Mouse (Mus musculus): ENCODE measurements around the gene Dnhd1. TPM values are rescaled to one million over a fixed set of nuclear protein-coding genes. Genes with fewer than 3 reads are reported as not detected.

Dnhd1 gene
- polyA plus RNA-seq, 1 experiment from 2014 or later, result 2.0 TPM

DNA sequence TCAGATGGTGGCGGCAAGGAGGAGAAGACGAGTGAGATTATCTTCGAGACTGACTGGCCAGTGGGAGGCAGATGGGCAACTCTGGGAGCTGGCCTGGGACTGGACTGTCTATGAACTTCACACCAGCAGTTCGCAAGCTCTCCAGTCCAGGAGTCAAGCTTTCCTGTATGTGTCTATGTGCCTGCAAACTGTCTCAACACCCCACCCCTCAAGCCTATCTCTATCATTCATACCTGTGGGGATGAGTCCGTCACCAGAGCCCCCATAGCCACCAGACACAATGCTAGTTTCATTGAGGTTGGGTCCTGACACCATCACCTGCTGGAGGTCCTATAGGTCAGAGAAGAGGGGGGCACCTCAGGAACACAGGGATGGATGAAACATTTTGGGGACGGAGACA is 11.9 kb upstream of the Dnhd1 start:
- no peak overlapping the region for H3K9ac ChIP-seq
- DNase-seq (ENCODE audit: low spot score) (no peak), ATAC-seq (ENCODE audit: low FRiP score) (no peak)
- no peak overlapping the region for H3K4me3 ChIP-seq (replicated peaks; ENCODE audit: low read length)
- 94% methylated on average over 6 of the region's 6 CpGs for WGBS
- H3K27me3 ChIP-seq (ENCODE audit: control insufficient read depth, insufficient read depth, low read length), result no peaks in the 10 kb centered on the region
- H3K36me3 ChIP-seq (replicated peaks; ENCODE audit: control insufficient read depth, insufficient read depth), result peaks cover 28% of the 10 kb centered on the region
- H3K9me3 ChIP-seq (ENCODE audit: control insufficient read depth, low read length), result no peaks in the 10 kb centered on the region
- H3K27ac ChIP-seq, result no peak overlapping the region
- peaks cover 31% of the 10 kb centered on the region for H3K4me1 ChIP-seq (replicated peaks; ENCODE audit: control insufficient read depth, insufficient read depth, low read length)
- no peak overlapping the region for H3K4me2 ChIP-seq (replicated peaks)

DNA sequence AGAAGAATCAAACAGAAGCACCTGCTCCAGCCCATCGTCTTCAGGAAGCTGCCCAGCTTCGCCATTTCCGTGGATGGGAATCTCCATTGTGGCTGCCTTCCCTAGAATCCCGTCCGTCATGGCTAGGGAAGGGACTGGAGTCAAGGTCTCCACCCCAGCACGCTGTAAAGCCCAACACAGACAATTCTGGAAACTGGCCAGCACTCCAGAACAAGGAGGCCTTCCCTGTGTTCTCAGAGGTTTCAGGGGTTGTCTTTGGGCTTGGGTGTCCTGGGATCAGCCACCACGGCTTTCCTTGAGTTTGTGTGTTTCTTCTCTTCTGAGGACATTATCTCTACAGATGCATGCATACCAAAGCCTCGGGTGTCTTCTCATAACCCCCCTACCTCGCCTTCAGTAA is 11.3 kb upstream of the Dnhd1 start:
- H3K4me1 ChIP-seq (replicated peaks; ENCODE audit: control insufficient read depth, insufficient read depth, low read length), result peaks cover 25% of the 10 kb centered on the region
- DNase-seq (ENCODE audit: low spot score), result no peak

DNA sequence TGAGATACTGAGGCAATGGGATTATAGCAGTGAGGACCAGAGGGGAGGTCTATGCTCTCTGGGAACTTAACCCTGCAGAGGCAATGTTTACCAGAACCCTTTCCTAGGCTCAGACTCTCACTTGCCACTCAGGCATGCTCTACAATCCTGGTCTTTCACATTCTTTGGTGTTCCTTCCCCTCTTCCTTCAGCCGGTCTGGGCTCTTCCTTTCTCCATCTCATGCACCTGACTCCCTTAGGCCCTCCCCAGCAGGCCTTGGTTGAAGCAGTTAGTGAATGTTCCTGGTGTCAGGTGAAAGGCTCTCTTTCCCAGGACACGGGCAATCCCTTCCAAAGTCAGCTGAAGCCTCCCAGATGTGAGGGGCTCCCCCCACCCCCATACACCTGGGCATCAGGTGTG is 10.9 kb upstream of the Dnhd1 start, which contains the start of gene Timm10b:
Timm10b (plus strand) TSS at position 301 of the 400 bp plus-strand sequence.
- Histone ChIP-seq H3K27me3 (ENCODE audit: control insufficient read depth, insufficient read depth, low read length) (no peaks in the 10 kb centered on the region), H3K4me3 (replicated peaks; ENCODE audit: low read length) (peak within 1 kb of the TSS; percentile 46), H3K36me3 (replicated peaks; ENCODE audit: control insufficient read depth, insufficient read depth) (peaks cover 34% of the 10 kb centered on the region), H3K4me1 (replicated peaks; ENCODE audit: control insufficient read depth, insufficient read depth, low read length) (peaks cover 22% of the 10 kb centered on the region), H3K9me3 (ENCODE audit: control insufficient read depth, low read length) (no peaks in the 10 kb centered on the region), H3K4me2 (replicated peaks) (peak within 1 kb of the TSS; percentile 82), H3K27ac (peak within 1 kb of the TSS; percentile 73), H3K9ac (peak within 1 kb of the TSS; percentile 78)
- DNase-seq (ENCODE audit: low spot score), result no peak
- no peak; the same call in 1 of the 2 replicates for ATAC-seq (ENCODE audit: low FRiP score)
- WGBS, result 3% methylated on average over 2 of the region's 2 CpGs

More for the DNA sequence above, 11.3 kb upstream of the Dnhd1 start:
- H3K27me3 ChIP-seq (ENCODE audit: control insufficient read depth, insufficient read depth, low read length), result no peaks in the 10 kb centered on the region
- H3K36me3 ChIP-seq (replicated peaks; ENCODE audit: control insufficient read depth, insufficient read depth), result peaks cover 32% of the 10 kb centered on the region
- H3K4me2 ChIP-seq (replicated peaks), result peak overlapping the region; percentile 82
- H3K9me3 ChIP-seq (ENCODE audit: control insufficient read depth, low read length), result no peaks in the 10 kb centered on the region
- 80% methylated on average over 9 of the region's 9 CpGs for WGBS
- no peak for ATAC-seq (ENCODE audit: low FRiP score)
- peak overlapping the region; percentile 78 for H3K9ac ChIP-seq
- H3K27ac ChIP-seq, result no peak overlapping the region
- H3K4me3 ChIP-seq (replicated peaks; ENCODE audit: low read length), result peak overlapping the region; percentile 46

DNA sequence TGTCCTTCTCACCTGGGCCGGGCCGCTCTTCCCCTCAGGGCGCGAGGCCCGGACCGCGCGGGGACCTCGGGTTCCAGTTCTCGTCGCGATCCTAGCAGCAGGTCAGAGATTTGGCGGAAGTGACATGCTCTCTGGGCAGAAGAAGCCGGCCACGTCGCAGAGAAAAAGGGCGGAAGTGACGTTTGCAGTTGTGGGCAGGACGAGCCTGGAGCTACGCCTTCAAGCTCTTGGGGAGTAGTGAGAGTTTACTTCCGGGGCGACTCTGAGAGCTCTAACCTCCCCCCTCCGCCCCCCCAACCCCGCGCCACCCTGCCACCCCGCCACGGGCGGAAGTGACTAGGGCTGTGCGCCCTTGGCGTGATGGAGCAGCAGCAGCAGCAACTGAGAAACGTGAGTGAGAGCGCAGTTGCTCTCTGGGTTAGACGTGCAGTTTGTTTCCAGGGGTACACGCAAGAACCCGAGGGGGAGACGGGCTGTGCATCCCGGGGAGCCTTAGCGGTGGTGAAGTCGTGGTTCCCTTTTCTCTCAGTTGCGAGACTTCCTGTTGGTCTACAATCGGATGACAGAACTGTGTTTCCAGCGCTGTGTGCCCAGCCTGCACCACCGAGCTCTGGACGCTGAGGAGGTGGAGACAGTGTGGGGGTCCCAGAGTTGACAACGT is 10.3 kb upstream of the Dnhd1 start, which contains the start of the genes Arfip2 and Gm45799:
Arfip2 (minus strand) TSS at position 184 of the 661 bp plus-strand sequence.
Gm45799 (plus strand) TSS at position 320 of the 661 bp plus-strand sequence.
- under 1% methylated on average over 45 of the region's 45 CpGs for WGBS
- peak within 1 kb of the TSS; percentile 46 for H3K4me3 ChIP-seq (replicated peaks; ENCODE audit: low read length)
- ATAC-seq (ENCODE audit: low FRiP score), result peak; percentile 97

DNA sequence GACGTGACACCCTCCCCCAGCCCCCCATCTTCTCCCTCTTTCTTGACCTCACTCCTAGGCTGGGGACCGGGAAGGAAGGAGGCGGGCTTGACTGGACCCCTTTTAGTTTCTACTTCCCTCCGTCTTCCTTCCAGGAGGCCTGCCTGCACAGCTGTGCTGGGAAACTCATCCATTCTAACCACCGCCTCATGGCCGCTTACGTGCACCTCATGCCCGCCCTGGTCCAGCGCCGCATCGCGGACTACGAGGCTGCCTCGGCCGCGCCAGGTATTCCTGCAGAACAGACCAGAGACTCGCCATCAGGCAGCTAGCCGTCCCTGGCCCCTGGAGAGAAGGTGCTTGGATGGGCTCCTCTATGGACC is 9.8 kb upstream of the Dnhd1 start:
- Histone ChIP-seq H3K4me2 (replicated peaks) (peak overlapping the region; percentile 82), H3K9me3 (ENCODE audit: control insufficient read depth, low read length) (no peaks in the 10 kb centered on the region), H3K27me3 (ENCODE audit: control insufficient read depth, insufficient read depth, low read length) (no peaks in the 10 kb centered on the region), H3K4me1 (replicated peaks; ENCODE audit: control insufficient read depth, insufficient read depth, low read length) (peaks cover 19% of the 10 kb centered on the region), H3K36me3 (replicated peaks; ENCODE audit: control insufficient read depth, insufficient read depth) (peaks cover 33% of the 10 kb centered on the region), H3K27ac (peak overlapping the region; percentile 73), H3K9ac (peak overlapping the region; percentile 75), H3K4me3 (replicated peaks; ENCODE audit: low read length) (peak overlapping the region; percentile 46)
- under 1% methylated on average over 18 of the region's 18 CpGs for WGBS
- ATAC-seq (ENCODE audit: low FRiP score), result no peak; the same call in 1 of the 2 replicates
- DNase-seq (ENCODE audit: low spot score), result no peak

More for the DNA sequence above, 10.3 kb upstream of the Dnhd1 start, which contains the start of the genes Arfip2 and Gm45799:
- H3K27me3 ChIP-seq (ENCODE audit: control insufficient read depth, insufficient read depth, low read length), result no peaks in the 10 kb centered on the region
- peak; percentile 99 for DNase-seq (ENCODE audit: low spot score)
- peak within 1 kb of the TSS; percentile 82 for H3K4me2 ChIP-seq (replicated peaks)
- no peaks in the 10 kb centered on the region for H3K9me3 ChIP-seq (ENCODE audit: control insufficient read depth, low read length)
- H3K9ac ChIP-seq, result peak within 1 kb of the TSS; percentile 78
- peaks cover 34% of the 10 kb centered on the region for H3K36me3 ChIP-seq (replicated peaks; ENCODE audit: control insufficient read depth, insufficient read depth)
- peak within 1 kb of the TSS; percentile 73 for H3K27ac ChIP-seq
- peaks cover 22% of the 10 kb centered on the region for H3K4me1 ChIP-seq (replicated peaks; ENCODE audit: control insufficient read depth, insufficient read depth, low read length)

DNA sequence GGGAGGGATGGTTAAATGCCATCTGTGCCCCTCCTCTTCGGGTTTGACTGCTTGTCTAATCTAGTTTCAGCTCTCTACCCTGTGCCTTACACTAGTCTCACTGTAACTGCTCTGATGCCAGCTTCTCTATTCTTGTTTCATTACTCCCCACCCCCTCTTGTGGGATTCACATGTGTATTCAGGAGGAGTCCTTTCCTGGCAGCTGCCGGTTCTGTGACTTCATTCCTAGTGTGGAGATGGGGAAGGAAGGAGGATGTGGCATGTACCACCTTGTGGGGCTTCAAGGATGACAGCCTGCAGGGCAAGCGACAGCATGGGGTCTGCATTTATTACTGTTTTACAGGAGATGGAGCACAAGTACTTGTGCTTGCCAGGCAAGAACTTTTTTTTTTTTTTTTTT is 8.7 kb upstream of the Dnhd1 start:
- WGBS, result 82% methylated on average over 3 of the region's 3 CpGs
- H3K4me3 ChIP-seq (replicated peaks; ENCODE audit: low read length), result no peak overlapping the region
- ATAC-seq (ENCODE audit: low FRiP score), result no peak

DNA sequence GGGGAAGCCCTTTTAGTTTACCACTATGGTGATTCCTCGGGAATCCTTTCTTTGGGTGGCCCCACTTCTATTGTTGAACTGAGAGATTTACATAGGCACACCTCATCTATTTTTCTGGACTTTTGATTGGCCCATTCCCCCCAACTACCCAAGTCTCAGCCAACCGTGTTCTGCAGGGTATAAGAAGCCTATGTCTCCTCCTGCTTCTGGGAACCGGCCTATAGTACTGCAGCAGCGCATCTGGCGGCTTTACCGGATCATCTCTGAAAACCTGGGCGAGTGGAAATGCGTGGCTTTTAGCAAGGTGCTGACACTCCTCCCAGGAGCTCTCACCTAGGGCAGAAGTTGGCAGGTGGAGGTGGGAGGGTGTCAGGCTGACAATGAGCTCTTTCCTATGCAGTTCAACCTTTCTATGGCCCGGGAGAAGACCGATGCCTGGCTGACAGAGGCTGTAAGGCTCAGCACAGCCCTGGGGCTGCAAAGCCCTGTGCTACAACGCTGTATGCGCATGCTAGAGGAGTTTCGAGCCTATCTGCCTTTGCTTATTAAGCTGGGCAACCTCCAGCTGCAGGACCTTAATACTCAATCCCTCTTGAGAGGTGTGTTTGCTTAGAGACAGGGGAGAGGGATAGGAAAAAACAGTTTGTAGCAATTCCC is 35.0 kb downstream of the Dnhd1 start:
- no peak overlapping the region for H3K4me3 ChIP-seq (replicated peaks; ENCODE audit: low read length)
- ATAC-seq (ENCODE audit: low FRiP score) (no peak), DNase-seq (ENCODE audit: low spot score) (no peak)
- no peak overlapping the region for H3K9ac ChIP-seq
- H3K9me3 ChIP-seq (ENCODE audit: control insufficient read depth, low read length), result no peaks in the 10 kb centered on the region
- H3K27ac ChIP-seq, result no peak overlapping the region
- 14% methylated on average over 13 of the region's 13 CpGs for WGBS
- H3K36me3 ChIP-seq (replicated peaks; ENCODE audit: control insufficient read depth, insufficient read depth), result no peaks in the 10 kb centered on the region
- H3K27me3 ChIP-seq (ENCODE audit: control insufficient read depth, insufficient read depth, low read length), result no peaks in the 10 kb centered on the region
- H3K4me1 ChIP-seq (replicated peaks; ENCODE audit: control insufficient read depth, insufficient read depth, low read length), result no peaks in the 10 kb centered on the region
- H3K4me2 ChIP-seq (replicated peaks), result no peak overlapping the region

More for the DNA sequence above, 8.7 kb upstream of the Dnhd1 start:
- peaks cover 19% of the 10 kb centered on the region for H3K4me1 ChIP-seq (replicated peaks; ENCODE audit: control insufficient read depth, insufficient read depth, low read length)
- H3K9ac ChIP-seq, result no peak overlapping the region; the same call in 1 of the 2 replicates
- peaks cover 22% of the 10 kb centered on the region for H3K36me3 ChIP-seq (replicated peaks; ENCODE audit: control insufficient read depth, insufficient read depth)
- H3K9me3 ChIP-seq (ENCODE audit: control insufficient read depth, low read length), result no peaks in the 10 kb centered on the region
- no peaks in the 10 kb centered on the region for H3K27me3 ChIP-seq (ENCODE audit: control insufficient read depth, insufficient read depth, low read length)
- DNase-seq (ENCODE audit: low spot score), result no peak
- H3K4me2 ChIP-seq (replicated peaks), result peak overlapping the region; percentile 82
- H3K27ac ChIP-seq, result no peak overlapping the region

DNA sequence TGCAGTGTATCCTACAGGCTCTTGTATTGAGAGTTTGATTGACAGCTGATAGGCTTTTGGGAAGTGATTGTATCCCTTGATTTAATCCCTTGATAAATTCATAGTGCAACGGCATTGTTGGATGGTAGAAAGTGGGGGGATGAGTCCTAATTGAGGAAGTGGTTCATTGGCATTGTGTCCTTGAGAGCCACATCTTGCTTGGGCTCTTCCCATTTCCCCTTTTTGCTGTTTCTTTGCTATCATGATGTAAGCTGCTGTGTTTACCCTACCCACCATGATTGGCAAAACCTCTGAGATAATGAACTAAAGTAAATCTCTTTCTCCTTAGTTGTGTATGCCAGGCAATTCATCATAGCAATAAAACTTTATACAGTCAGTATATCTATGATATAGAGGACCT is 40.2 kb downstream of the Dnhd1 start:
- H3K4me2 ChIP-seq (replicated peaks), result no peak overlapping the region
- no peak overlapping the region for H3K9ac ChIP-seq
- no peak overlapping the region for H3K27ac ChIP-seq
- ATAC-seq (ENCODE audit: low FRiP score) (no peak), DNase-seq (ENCODE audit: low spot score) (no peak)
- H3K36me3 ChIP-seq (replicated peaks; ENCODE audit: control insufficient read depth, insufficient read depth), result no peaks in the 10 kb centered on the region
- no peak overlapping the region for H3K4me3 ChIP-seq (replicated peaks; ENCODE audit: low read length)
- no peaks in the 10 kb centered on the region for H3K9me3 ChIP-seq (ENCODE audit: control insufficient read depth, low read length)
- H3K27me3 ChIP-seq (ENCODE audit: control insufficient read depth, insufficient read depth, low read length), result no peaks in the 10 kb centered on the region
- H3K4me1 ChIP-seq (replicated peaks; ENCODE audit: control insufficient read depth, insufficient read depth, low read length), result no peaks in the 10 kb centered on the region
- WGBS, result 83% methylated on average over 1 of the region's 1 CpGs

DNA sequence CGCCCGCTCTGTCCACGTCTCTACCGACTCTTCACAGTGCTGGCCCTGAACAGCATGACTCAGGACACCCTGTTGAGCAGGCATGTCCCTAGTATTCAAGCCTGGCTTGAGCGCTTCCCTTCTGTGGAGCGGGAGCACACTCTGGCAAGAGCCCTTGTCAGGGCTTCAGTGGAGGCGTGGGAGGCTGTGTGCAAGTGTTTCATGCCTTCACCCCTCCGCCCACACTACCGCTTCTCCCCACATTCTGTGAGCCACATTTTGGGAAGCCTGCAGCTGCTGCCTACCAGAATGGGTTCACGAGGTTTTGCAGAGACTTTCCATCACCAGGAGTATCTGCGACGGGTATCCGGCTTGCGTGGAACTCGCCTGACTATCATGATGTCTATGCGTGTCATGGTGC is 52.6 kb downstream of the Dnhd1 start:
- ATAC-seq (ENCODE audit: low FRiP score) (no peak), DNase-seq (ENCODE audit: low spot score) (no peak)
- Histone ChIP-seq H3K9ac (no peak overlapping the region), H3K9me3 (ENCODE audit: control insufficient read depth, low read length) (no peaks in the 10 kb centered on the region), H3K27ac (no peak overlapping the region), H3K36me3 (replicated peaks; ENCODE audit: control insufficient read depth, insufficient read depth) (no peaks in the 10 kb centered on the region), H3K4me1 (replicated peaks; ENCODE audit: control insufficient read depth, insufficient read depth, low read length) (no peaks in the 10 kb centered on the region), H3K27me3 (ENCODE audit: control insufficient read depth, insufficient read depth, low read length) (no peaks in the 10 kb centered on the region), H3K4me2 (replicated peaks) (no peak overlapping the region), H3K4me3 (replicated peaks; ENCODE audit: low read length) (no peak overlapping the region)
- 81% methylated on average over 16 of the region's 16 CpGs for WGBS

Measured in hindbrain, embryonic 14.5 days (tissue).